Mouse (Mus musculus): ENCODE results near the gene Mt4.

DNA sequence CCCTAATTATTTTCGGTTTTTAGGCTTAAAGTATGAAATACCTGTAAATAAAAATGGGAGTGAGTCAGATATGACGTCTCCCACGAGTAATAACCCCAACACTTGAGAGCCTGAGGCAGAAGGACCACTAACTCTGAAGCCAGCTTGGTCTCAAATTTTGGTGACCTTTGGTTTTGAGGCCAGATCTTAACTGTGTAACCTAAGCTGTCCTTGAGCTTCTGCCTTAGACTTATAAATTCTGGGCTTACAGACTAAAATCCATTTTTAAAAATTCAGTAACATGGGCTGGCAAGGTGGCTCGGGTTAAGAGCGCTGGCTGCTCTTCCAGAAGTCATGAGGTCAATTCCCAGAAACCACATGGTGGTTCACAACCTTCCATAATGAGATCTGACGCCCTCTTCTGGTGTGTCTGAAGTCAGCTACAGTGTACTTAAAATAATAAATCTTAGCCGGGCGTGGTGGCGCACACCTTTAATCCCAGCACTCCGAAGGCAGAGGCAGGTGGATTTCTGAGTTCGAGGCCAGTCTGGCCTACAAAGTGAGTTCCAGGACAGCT, 36.9 kb downstream of the Mt4 start:
- no peak for TF ChIP-seq CTCF (IDR thresholded peaks at IDR 0.05; ENCODE audit: borderline replicate concordance, insufficient read depth, low read depth, low read length)
- 0 out of 2 replicates have a peak, but pooled peaks have one; percentile 1 for TF ChIP-seq POLR2A (IDR thresholded peaks at IDR 0.05; ENCODE audit: borderline replicate concordance, insufficient read depth, low read length)
